Comparison of ENCODE assay signal across 11 mouse cellular contexts in genomic region chr16:33734545-33734944, GRCm38 (mm10). TPM values are rescaled to one million over a fixed set of nuclear protein-coding genes. Genes with fewer than 3 reads are reported as not detected.
A peak's percentile ranks its signal among the peaks of the same experiment; 100 is the strongest.
DNase-seq lines count a peak whose midpoint lies in the region; ATAC-seq and TF ChIP-seq lines count a peak whose summit lies in the region.
"Had no signal": no experiment of that assay in that cellular context is flagged by ENCODE, and none has a peak within 500 bp of the region (broad histone marks: within the 10 kb centered on the region; RNA-seq: fewer than 3 reads in every experiment).

No protein-coding gene starts in this region.

- WGBS in forebrain, postnatal 0 days = 9% methylated on average over 10 of the region's 10 CpGs
- WGBS in limb, embryonic 15.5 days = 38% methylated on average over 10 of the region's 10 CpGs

- no peak overlapping the region for H3K4me2 ChIP-seq in forebrain, postnatal 0 days (ENCODE audit: low read depth)
- H3K4me2 ChIP-seq in limb, embryonic 15.5 days = no peak overlapping the region
- H3K4me2 ChIP-seq: liver, embryonic 15.5 days had no signal

- ATAC-seq in forebrain, postnatal 0 days = peak; percentile 94
- ATAC-seq in limb, embryonic 15.5 days (ENCODE audit: insufficient number of reproducible peaks, low FRiP score, low TSS enrichment, low read depth) = no peak
- ATAC-seq in monocyte, adult 5-6 weeks (replicated peaks; ENCODE audit: insufficient number of reproducible peaks, low FRiP score, low TSS enrichment, poor library complexity, severe bottlenecking) = no peak

- no peak overlapping the region for H3K9ac ChIP-seq in forebrain, postnatal 0 days
- no peak overlapping the region for H3K9ac ChIP-seq in limb, embryonic 15.5 days
- H3K9ac ChIP-seq: liver, embryonic 15.5 days had no signal

- TF ChIP-seq CTCF in forebrain, postnatal 0 days (IDR thresholded peaks at IDR 0.05; ENCODE audit: low read depth) = no peak

- peak overlapping the region; percentile 79 for H3K27ac ChIP-seq in forebrain, postnatal 0 days (ENCODE audit: low read depth, low read length)
- peak overlapping the region; percentile 33; the same call in 1 of the 2 replicates for H3K27ac ChIP-seq in limb, embryonic 15.5 days
- H3K27ac ChIP-seq: heart, adult 2 months; liver, embryonic 15.5 days had no signal

- no peaks in the 10 kb centered on the region for H3K9me3 ChIP-seq in forebrain, postnatal 0 days (ENCODE audit: low read length)
- no peaks in the 10 kb centered on the region for H3K9me3 ChIP-seq in limb, embryonic 15.5 days
- H3K9me3 ChIP-seq: liver, embryonic 15.5 days had no signal

- peaks cover 18% of the 10 kb centered on the region; the same call in 1 of the 2 replicates for H3K4me1 ChIP-seq in forebrain, postnatal 0 days (ENCODE audit: insufficient read depth)
- H3K4me1 ChIP-seq in limb, embryonic 15.5 days = peaks cover 32% of the 10 kb centered on the region

- H3K27me3 ChIP-seq in forebrain, postnatal 0 days (ENCODE audit: insufficient read depth, low read length) = no peaks in the 10 kb centered on the region
- H3K27me3 ChIP-seq in limb, embryonic 15.5 days = no peaks in the 10 kb centered on the region
- H3K27me3 ChIP-seq: liver, embryonic 15.5 days had no signal

- no peaks in the 10 kb centered on the region for H3K36me3 ChIP-seq in forebrain, postnatal 0 days (ENCODE audit: insufficient read depth)
- H3K36me3 ChIP-seq in limb, embryonic 15.5 days = no peaks in the 10 kb centered on the region

- no peak overlapping the region for H3K4me3 ChIP-seq in forebrain, postnatal 0 days (ENCODE audit: low read depth, low read length)
- no peak overlapping the region for H3K4me3 ChIP-seq in limb, embryonic 15.5 days
- H3K4me3 ChIP-seq: heart, adult 2 months; liver, embryonic 15.5 days had no signal

- DNase-seq in A20 (ENCODE audit: low read depth, low spot score) = peak; percentile 84
- peak; percentile 53 for DNase-seq in Muller cell, postnatal 12 days (ENCODE audit: inconsistent ontology term)
- peak; percentile 86 for DNase-seq in forebrain, postnatal 0 days
- no peak for DNase-seq in T-cell, adult 2 months (ENCODE audit: low spot score)
- DNase-seq in gastrocnemius, adult 18-20 months (ENCODE audit: low spot score) = no peak
- no peak for DNase-seq in ovary, postnatal 36 days (ENCODE audit: low spot score)
- DNase-seq: heart, adult 2 months had no signal

RNA-seq across cellular contexts. Expression of gene Heg1, which starts 50.4 kb away (rescaled TPM):
- total RNA-seq in forebrain, postnatal 0 days (2014; rRNA removed) = 16.2 and 19.9 TPM in 2 replicates
- polyA plus RNA-seq in forebrain, postnatal 0 days (2015; fragmentation: Nextera tagmentation; extraction: Ambion mirVana) = 6.2 and 8.0 TPM in 2 replicates
- 15.7 and 16.9 TPM in 2 replicates for polyA plus RNA-seq in limb, embryonic 15.5 days (2015; fragmentation: Nextera tagmentation; extraction: Ambion mirVana)
- 57.9 to 89.2 TPM (median 64.3 TPM) in 3 replicates for total RNA-seq in monocyte, adult 5-6 weeks (2017)
- total RNA-seq in gastrocnemius, adult 18-20 months (2021) = 10 to 100 TPM; 20.8 to 34.1 TPM

RNA-seq across cellular contexts. Expression of gene Muc13, which starts 59.3 kb away (rescaled TPM):
- not detected in 2 replicates for total RNA-seq in forebrain, postnatal 0 days (2014; rRNA removed)
- not detected in 2 replicates for polyA plus RNA-seq in forebrain, postnatal 0 days (2015; fragmentation: Nextera tagmentation; extraction: Ambion mirVana)
- polyA plus RNA-seq in limb, embryonic 15.5 days (2015; fragmentation: Nextera tagmentation; extraction: Ambion mirVana) = 0.14 TPM in 1 of 2 replicates, not detected in the other
- 0.11 to 1.6 TPM (median 1.4 TPM) in 3 replicates for total RNA-seq in monocyte, adult 5-6 weeks (2017)
- not detected for total RNA-seq in gastrocnemius, adult 18-20 months (2021)
- total RNA-seq: adrenal gland, adult 18-20 months; heart, adult 2 months had no signal

Comparison
In these comparisons a context has a peak if more than half of its experiments do, and no peak if none do; other contexts are left out.
1. DNase-seq: peak in A20 (single experiment), Muller cell, postnatal 12 days (single experiment) and forebrain, postnatal 0 days (single experiment); none in T-cell, adult 2 months (single experiment), gastrocnemius, adult 18-20 months (single experiment) and ovary, postnatal 36 days (single experiment).